Mouse (Mus musculus): Measurements from ENCODE around the gene Tpm1. TPM values are rescaled to one million over a fixed set of nuclear protein-coding genes. Genes with fewer than 3 reads are reported as not detected.

Gene Tpm1
- polyA plus RNA-seq (2014; fragmentation: Illumina TruSeq; extraction: RNeasy Lipid Tissue Mini Kit (QIAGEN cat#74804); ENCODE audit: low read depth, low replicate concordance): 164 TPM

DNA sequence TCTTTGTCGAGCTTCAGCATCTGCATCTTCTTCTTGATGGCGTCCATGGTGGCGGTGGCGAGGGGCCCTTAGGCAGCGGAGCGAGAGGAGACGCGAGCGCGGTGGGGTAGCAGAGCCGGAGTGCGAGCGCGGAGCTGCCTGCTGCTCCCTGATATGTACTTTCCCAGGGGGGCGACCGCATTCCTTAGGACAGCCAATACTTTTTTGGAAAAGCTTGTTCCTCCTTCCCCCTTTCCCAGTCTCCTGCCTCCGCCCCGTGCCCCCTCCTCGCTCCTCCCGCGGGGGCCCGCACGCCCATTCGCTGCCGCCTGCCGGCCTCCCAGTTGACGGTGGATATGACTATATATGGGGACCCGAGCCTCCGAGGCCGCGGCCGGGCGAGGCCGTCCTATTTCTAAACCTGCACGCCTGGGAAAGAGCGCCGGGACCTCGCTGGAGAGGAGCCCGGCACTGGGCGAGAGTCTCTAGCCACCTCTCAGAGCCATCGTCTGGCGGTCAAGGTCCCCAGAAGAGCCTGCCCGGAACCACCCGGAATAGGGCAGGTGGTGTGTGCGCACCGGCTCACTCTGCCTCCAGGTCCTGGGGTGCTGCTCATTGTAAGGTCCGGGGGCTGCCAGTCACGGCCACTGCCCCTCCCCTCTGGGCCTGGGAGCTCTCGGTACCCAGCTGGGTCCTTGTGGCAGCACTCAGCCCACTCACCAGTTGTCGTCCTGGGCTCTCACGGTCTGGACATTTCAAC, at the start of gene Tpm1:
Gene Tpm1, minus strand, starts transcription at position 321 of the 739 bp plus-strand sequence.

DNA sequence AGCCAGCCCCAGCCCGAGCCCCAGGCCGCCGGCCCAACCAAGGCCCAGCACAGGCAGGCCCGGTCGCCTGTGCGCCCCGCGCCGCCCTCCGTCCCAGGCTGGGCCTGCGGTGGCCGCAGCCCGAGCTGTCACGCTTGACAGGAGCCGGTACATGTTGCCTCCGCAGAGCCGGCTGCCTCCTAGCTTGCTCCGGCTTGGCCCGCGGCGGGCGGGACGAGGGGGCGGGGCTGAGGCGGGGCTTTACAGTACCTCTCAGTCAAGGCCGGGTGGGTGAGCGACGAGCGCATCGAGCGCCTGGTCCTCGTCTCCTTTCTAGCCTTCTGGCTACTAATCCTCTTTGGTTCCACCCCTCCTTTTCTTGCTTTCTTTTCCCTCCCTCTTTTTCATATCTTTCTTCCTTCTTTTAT, 74.0 kb downstream of the Tpm1 start, which contains the start of gene Lactb:
Gene Lactb, minus strand, starts transcription at position 246 of the 407 bp plus-strand sequence.

Other genes starting within 250 kb of the Tpm1 start
- gene Aph1c, start 214.7 kb downstream of the Tpm1 start, polyA plus RNA-seq (2014; fragmentation: Illumina TruSeq; extraction: RNeasy Lipid Tissue Mini Kit (QIAGEN cat#74804); ENCODE audit: low read depth, low replicate concordance): 32.6 TPM
- gene Rab8b, start 129.7 kb downstream of the Tpm1 start, polyA plus RNA-seq (2014; fragmentation: Illumina TruSeq; extraction: RNeasy Lipid Tissue Mini Kit (QIAGEN cat#74804); ENCODE audit: low read depth, low replicate concordance): 29.8 TPM
- 635 TPM for gene Rps27l, start 103.3 kb downstream of the Tpm1 start, polyA plus RNA-seq (2014; fragmentation: Illumina TruSeq; extraction: RNeasy Lipid Tissue Mini Kit (QIAGEN cat#74804); ENCODE audit: low read depth, low replicate concordance)
- gene Lactb, start 73.9 kb downstream of the Tpm1 start, polyA plus RNA-seq (2014; fragmentation: Illumina TruSeq; extraction: RNeasy Lipid Tissue Mini Kit (QIAGEN cat#74804); ENCODE audit: low read depth, low replicate concordance): 97.9 TPM